Mouse (Mus musculus) embryonic facial prominence, embryonic 11.5 days (tissue): ENCODE data around the gene Bex1. TPM values are rescaled to one million over a fixed set of nuclear protein-coding genes. Genes with fewer than 3 reads are reported as not detected.
A peak's percentile ranks its signal among the peaks of the same experiment; 100 is the strongest.

Experiments used
- ATAC-seq: fragments of 200-750 bp; cut with Nextera tagmentation; replicated peaks from 2 replicates; pipeline ENCODE4 v1.8.0; 2017; ENCODE audit warnings: low read depth; ENCODE audit not compliant: insufficient number of reproducible peaks, low FRiP score, low TSS enrichment
- DNase-seq: peaks from one replicate; pipeline ENCODE4 v3.0.0-alpha.2; 2015; ENCODE audit warnings: low spot score
- H3K27ac ChIP-seq: fragments of 300-500 bp; sonication (generic); replicated peaks from 2 replicates; pipeline ENCODE4 v1.5.1; 2014; ENCODE audit warnings: mild to moderate bottlenecking, low read depth, low read length, control low read depth
- H3K27me3 ChIP-seq: fragments of 300-500 bp; sonication (generic); 2 replicates; pipeline ENCODE4 v1.6.1; 2014; ENCODE audit warnings: mild to moderate bottlenecking, low read length, moderate library complexity, mixed read lengths; ENCODE audit not compliant: control insufficient read depth, insufficient read depth
- H3K36me3 ChIP-seq: fragments of 300-500 bp; sonication (generic); replicated peaks from 2 replicates; pipeline ENCODE4 v1.6.1; 2014; ENCODE audit warnings: low read depth, mild to moderate bottlenecking, low read length, moderate library complexity, mixed read lengths; ENCODE audit not compliant: control insufficient read depth, insufficient read depth
- H3K4me1 ChIP-seq: fragments of 300-500 bp; sonication (generic); 2 replicates; pipeline ENCODE4 v1.6.1; 2014; ENCODE audit warnings: low read length, mixed read lengths; ENCODE audit not compliant: control insufficient read depth, insufficient read depth
- H3K4me2 ChIP-seq: fragments of 300-500 bp; sonication (generic); 2 replicates; pipeline ENCODE4 v1.6.1; 2014; ENCODE audit warnings: low read depth, mild to moderate bottlenecking, control low read depth, low read length, moderate library complexity
- H3K4me3 ChIP-seq: fragments of 300-500 bp; sonication (generic); 2 replicates; pipeline ENCODE4 v1.5.1; 2014; ENCODE audit warnings: low read depth, low read length, control low read depth
- H3K9ac ChIP-seq: fragments of 300-500 bp; sonication (generic); replicated peaks from 2 replicates; pipeline ENCODE4 v1.6.1; 2014; ENCODE audit warnings: mild to moderate bottlenecking, control low read depth, low read length
- H3K9me3 ChIP-seq: fragments of 300-500 bp; sonication (generic); replicated peaks from 2 replicates; pipeline ENCODE4 v1.6.1; 2016; ENCODE audit warnings: mild to moderate bottlenecking, low read length, inconsistent platforms, mixed read lengths; ENCODE audit not compliant: control insufficient read depth
- WGBS: fragments of 180-500 bp; shearing (Covaris S2); extraction: QIAGEN DNeasy Blood & Tissue Kit; methylation state at CpG from one replicate; pipeline ENCODE4 v1.1.7; 2014; 5-methylcytosine and 5-hydroxymethylcytosine counted together
- polyA plus RNA-seq: library from polyadenylated mRNA; unstranded; fragments of >200 nt; fragmentation: Nextera tagmentation; extraction: Ambion mirVana; gene quantifications from 2 replicates; pipeline ENCODE4 v1.2.1, GENCODE M21; 2014

Gene Bex1
- polyA plus RNA-seq, 1 experiment from 2014 or later = 90.5 TPM

GRCm38 (mm10) chrX:136238118-136238517 lies 22.8 kb upstream of the Bex1 start:
- 51% methylated on average over 3 of the region's 3 CpGs for WGBS
- ATAC-seq = no peak
- Histone ChIP-seq H3K36me3 (no peaks in the 10 kb centered on the region), H3K27me3 (no peaks in the 10 kb centered on the region), H3K4me3 (no peak overlapping the region), H3K9ac (no peak overlapping the region), H3K4me1 (no peaks in the 10 kb centered on the region), H3K4me2 (no peak overlapping the region), H3K9me3 (no peaks in the 10 kb centered on the region), H3K27ac (no peak overlapping the region)
- DNase-seq = peak; percentile 56

GRCm38 (mm10) chrX:136227768-136228167 lies 12.5 kb upstream of the Bex1 start:
- no peak overlapping the region for H3K9ac ChIP-seq
- H3K4me1 ChIP-seq = no peaks in the 10 kb centered on the region
- ATAC-seq (no peak), DNase-seq (no peak)
- H3K27me3 ChIP-seq = no peaks in the 10 kb centered on the region
- no peaks in the 10 kb centered on the region for H3K9me3 ChIP-seq
- H3K4me2 ChIP-seq = no peak overlapping the region
- no peak overlapping the region for H3K27ac ChIP-seq
- H3K36me3 ChIP-seq = no peaks in the 10 kb centered on the region
- 77% methylated on average over 5 of the region's 5 CpGs for WGBS
- no peak overlapping the region for H3K4me3 ChIP-seq

GRCm38 (mm10) chrX:136223714-136224113 lies 8.4 kb upstream of the Bex1 start:
- 68% methylated on average over 6 of the region's 6 CpGs for WGBS

GRCm38 (mm10) chrX:136216303-136216702 lies 990 bp upstream of the Bex1 start:
- no peak overlapping the region for H3K4me3 ChIP-seq
- no peak overlapping the region for H3K4me2 ChIP-seq
- no peaks in the 10 kb centered on the region for H3K27me3 ChIP-seq
- WGBS = 81% methylated on average over 1 of the region's 1 CpGs
- H3K4me1 ChIP-seq = no peaks in the 10 kb centered on the region
- H3K27ac ChIP-seq = no peak overlapping the region
- H3K9ac ChIP-seq = no peak overlapping the region
- DNase-seq (no peak), ATAC-seq (no peak)
- H3K9me3 ChIP-seq = no peaks in the 10 kb centered on the region
- H3K36me3 ChIP-seq = no peaks in the 10 kb centered on the region

More at GRCm38 (mm10) chrX:136223714-136224113, 8.4 kb upstream of the Bex1 start:
- DNase-seq (no peak), ATAC-seq (no peak)
- Histone ChIP-seq H3K4me3 (no peak overlapping the region), H3K27me3 (no peaks in the 10 kb centered on the region), H3K36me3 (no peaks in the 10 kb centered on the region), H3K9ac (no peak overlapping the region), H3K4me1 (no peaks in the 10 kb centered on the region), H3K27ac (no peak overlapping the region), H3K9me3 (no peaks in the 10 kb centered on the region), H3K4me2 (no peak overlapping the region)

GRCm38 (mm10) chrX:136213396-136213795 lies 1.9 kb downstream of the Bex1 start:
- H3K4me1 ChIP-seq = no peaks in the 10 kb centered on the region
- no peak overlapping the region for H3K27ac ChIP-seq
- H3K4me3 ChIP-seq = no peak overlapping the region
- no peaks in the 10 kb centered on the region for H3K9me3 ChIP-seq
- DNase-seq (no peak), ATAC-seq (no peak)
- no peaks in the 10 kb centered on the region for H3K27me3 ChIP-seq
- WGBS = 71% methylated on average over 2 of the region's 2 CpGs
- no peaks in the 10 kb centered on the region for H3K36me3 ChIP-seq
- H3K4me2 ChIP-seq = no peak overlapping the region
- no peak overlapping the region for H3K9ac ChIP-seq

GRCm38 (mm10) chrX:136204406-136204805 lies 10.9 kb downstream of the Bex1 start:
- no peak for ATAC-seq
- H3K27me3 ChIP-seq = no peaks in the 10 kb centered on the region
- no peaks in the 10 kb centered on the region for H3K4me1 ChIP-seq
- no peak overlapping the region for H3K4me2 ChIP-seq
- 82% methylated on average over 6 of the region's 6 CpGs for WGBS
- H3K27ac ChIP-seq = no peak overlapping the region
- no peak overlapping the region for H3K4me3 ChIP-seq
- no peaks in the 10 kb centered on the region for H3K9me3 ChIP-seq
- no peaks in the 10 kb centered on the region for H3K36me3 ChIP-seq
- no peak overlapping the region for H3K9ac ChIP-seq
- no peak for DNase-seq

- H3K36me3 ChIP-seq = no peaks in the 10 kb centered on the region
- no peaks in the 10 kb centered on the region for H3K9me3 ChIP-seq
- no peak within 1 kb of the TSS for H3K9ac ChIP-seq
- H3K4me3 ChIP-seq = peak within 1 kb of the TSS; percentile 36
- no peaks in the 10 kb centered on the region for H3K4me1 ChIP-seq
- no peaks in the 10 kb centered on the region for H3K27me3 ChIP-seq
- peak within 1 kb of the TSS; percentile 27 for H3K4me2 ChIP-seq
- peak; percentile 80 for ATAC-seq
- no peak within 1 kb of the TSS for H3K27ac ChIP-seq
- WGBS = 19% methylated on average over 9 of the region's 9 CpGs
- DNase-seq = peak; percentile 66
Observed at GRCm38 (mm10) chrX:136203664-136204066, 11.6 kb downstream of the Bex1 start, which contains the start of gene Tceal5. TSS of gene Tceal5 (minus strand) at chrX:136203876.

GRCm38 (mm10) chrX:136203257-136203656 lies 12.1 kb downstream of the Bex1 start:
- no peaks in the 10 kb centered on the region for H3K36me3 ChIP-seq
- no peak overlapping the region for H3K27ac ChIP-seq
- H3K4me2 ChIP-seq = peak overlapping the region; percentile 27
- DNase-seq (no peak), ATAC-seq (peak; percentile 39; the same call in 1 of the 2 replicates)
- H3K4me3 ChIP-seq = peak overlapping the region; percentile 36
- no peak overlapping the region for H3K9ac ChIP-seq
- H3K27me3 ChIP-seq = no peaks in the 10 kb centered on the region
- H3K9me3 ChIP-seq = no peaks in the 10 kb centered on the region
- WGBS = 24% methylated on average over 7 of the region's 7 CpGs
- H3K4me1 ChIP-seq = no peaks in the 10 kb centered on the region
